Mouse (Mus musculus): ENCODE results near the gene Smurf1.

GRCm38 (mm10) chr5:144851820-144852219 lies 113.8 kb downstream of the Smurf1 start:
- TF ChIP-seq CTCF (IDR thresholded peaks at IDR 0.05) (peak; percentile 29; the same call in 1 of the 2 replicates), EP300 (IDR thresholded peaks at IDR 0.05) (no peak)
